Mouse (Mus musculus): ENCODE data around the gene Snrnp200. TPM values are rescaled to one million over a fixed set of nuclear protein-coding genes. Genes with fewer than 3 reads are reported as not detected.

Gene Snrnp200
- polyA plus RNA-seq, 1 experiment from 2014 or later, result 50.5 TPM

- Histone ChIP-seq H3K9me3 (replicated peaks; ENCODE audit: control insufficient read depth, low read length) (no peaks in the 10 kb centered on the region), H3K4me1 (ENCODE audit: control insufficient read depth, insufficient read depth, low read length) (peaks cover 26% of the 10 kb centered on the region), H3K4me3 (ENCODE audit: low read depth, low read length) (no peak overlapping the region), H3K27me3 (ENCODE audit: control insufficient read depth, insufficient read depth, low read length) (no peaks in the 10 kb centered on the region), H3K9ac (ENCODE audit: low read depth, low read length) (no peak overlapping the region), H3K36me3 (ENCODE audit: control insufficient read depth, insufficient read depth, low read length) (peaks cover 4% of the 10 kb centered on the region), H3K4me2 (no peak overlapping the region), H3K27ac (ENCODE audit: low read depth, low read length) (no peak overlapping the region)
- 81% methylated on average over 9 of the region's 9 CpGs for WGBS (ENCODE audit: insufficient replicate concordance)
- no peak for ATAC-seq (replicated peaks; ENCODE audit: insufficient number of reproducible peaks, low FRiP score, low TSS enrichment)
Measured at GRCm38 (mm10) chr2:127250291-127251008, 42.3 kb downstream of the Snrnp200 start.

- Histone ChIP-seq H3K4me3 (ENCODE audit: low read depth, low read length) (no peak overlapping the region), H3K9ac (ENCODE audit: low read depth, low read length) (no peak overlapping the region), H3K36me3 (ENCODE audit: control insufficient read depth, insufficient read depth, low read length) (no peaks in the 10 kb centered on the region), H3K27me3 (ENCODE audit: control insufficient read depth, insufficient read depth, low read length) (no peaks in the 10 kb centered on the region), H3K4me2 (no peak overlapping the region), H3K4me1 (ENCODE audit: control insufficient read depth, insufficient read depth, low read length) (peaks cover 26% of the 10 kb centered on the region), H3K27ac (ENCODE audit: low read depth, low read length) (peak overlapping the region; percentile 41; the same call in 1 of the 2 replicates), H3K9me3 (replicated peaks; ENCODE audit: control insufficient read depth, low read length) (no peaks in the 10 kb centered on the region)
- no peak for ATAC-seq (replicated peaks; ENCODE audit: insufficient number of reproducible peaks, low FRiP score, low TSS enrichment)
- 62% methylated on average over 3 of the region's 3 CpGs for WGBS (ENCODE audit: insufficient replicate concordance)
Measured at GRCm38 (mm10) chr2:127251457-127251856, 43.3 kb downstream of the Snrnp200 start.

- Histone ChIP-seq H3K27me3 (ENCODE audit: control insufficient read depth, insufficient read depth, low read length) (no peaks in the 10 kb centered on the region), H3K4me1 (ENCODE audit: control insufficient read depth, insufficient read depth, low read length) (peaks cover 22% of the 10 kb centered on the region), H3K9ac (ENCODE audit: low read depth, low read length) (no peak overlapping the region), H3K9me3 (replicated peaks; ENCODE audit: control insufficient read depth, low read length) (no peaks in the 10 kb centered on the region), H3K27ac (ENCODE audit: low read depth, low read length) (peak overlapping the region; percentile 41; the same call in 1 of the 2 replicates), H3K4me2 (no peak overlapping the region), H3K36me3 (ENCODE audit: control insufficient read depth, insufficient read depth, low read length) (peaks cover under 1% of the 10 kb centered on the region), H3K4me3 (ENCODE audit: low read depth, low read length) (no peak overlapping the region)
- ATAC-seq (replicated peaks; ENCODE audit: insufficient number of reproducible peaks, low FRiP score, low TSS enrichment), result no peak
- 46% methylated on average over 3 of the region's 3 CpGs for WGBS (ENCODE audit: insufficient replicate concordance)
Measured at GRCm38 (mm10) chr2:127251880-127252527, 43.8 kb downstream of the Snrnp200 start.

GRCm38 (mm10) chr2:127252787-127253186 is 44.6 kb downstream of the Snrnp200 start:
- Histone ChIP-seq H3K27me3 (ENCODE audit: control insufficient read depth, insufficient read depth, low read length) (no peaks in the 10 kb centered on the region), H3K9me3 (replicated peaks; ENCODE audit: control insufficient read depth, low read length) (no peaks in the 10 kb centered on the region), H3K27ac (ENCODE audit: low read depth, low read length) (no peak overlapping the region), H3K36me3 (ENCODE audit: control insufficient read depth, insufficient read depth, low read length) (peaks cover 4% of the 10 kb centered on the region), H3K4me3 (ENCODE audit: low read depth, low read length) (no peak overlapping the region), H3K9ac (ENCODE audit: low read depth, low read length) (no peak overlapping the region), H3K4me2 (no peak overlapping the region), H3K4me1 (ENCODE audit: control insufficient read depth, insufficient read depth, low read length) (peaks cover 22% of the 10 kb centered on the region)
- WGBS (ENCODE audit: insufficient replicate concordance), result 79% methylated on average over 5 of the region's 5 CpGs
- no peak for ATAC-seq (replicated peaks; ENCODE audit: insufficient number of reproducible peaks, low FRiP score, low TSS enrichment)

- Histone ChIP-seq H3K27ac (ENCODE audit: low read depth, low read length) (no peak overlapping the region), H3K9ac (ENCODE audit: low read depth, low read length) (no peak overlapping the region), H3K4me1 (ENCODE audit: control insufficient read depth, insufficient read depth, low read length) (peaks cover 15% of the 10 kb centered on the region), H3K27me3 (ENCODE audit: control insufficient read depth, insufficient read depth, low read length) (no peaks in the 10 kb centered on the region), H3K9me3 (replicated peaks; ENCODE audit: control insufficient read depth, low read length) (no peaks in the 10 kb centered on the region), H3K4me2 (no peak overlapping the region), H3K4me3 (ENCODE audit: low read depth, low read length) (no peak overlapping the region), H3K36me3 (ENCODE audit: control insufficient read depth, insufficient read depth, low read length) (peaks cover 7% of the 10 kb centered on the region)
- ATAC-seq (replicated peaks; ENCODE audit: insufficient number of reproducible peaks, low FRiP score, low TSS enrichment), result no peak
- WGBS (ENCODE audit: insufficient replicate concordance), result 70% methylated on average over 3 of the region's 3 CpGs
Measured at GRCm38 (mm10) chr2:127254604-127255134, 46.5 kb downstream of the Snrnp200 start.

- 78% methylated on average over 6 of the region's 6 CpGs for WGBS (ENCODE audit: insufficient replicate concordance)
- H3K4me3 ChIP-seq (ENCODE audit: low read depth, low read length), result no peak overlapping the region
- H3K4me2 ChIP-seq, result no peak overlapping the region
- peaks cover 7% of the 10 kb centered on the region for H3K36me3 ChIP-seq (ENCODE audit: control insufficient read depth, insufficient read depth, low read length)
- no peaks in the 10 kb centered on the region for H3K9me3 ChIP-seq (replicated peaks; ENCODE audit: control insufficient read depth, low read length)
- no peak for ATAC-seq (replicated peaks; ENCODE audit: insufficient number of reproducible peaks, low FRiP score, low TSS enrichment)
- H3K9ac ChIP-seq (ENCODE audit: low read depth, low read length), result no peak overlapping the region
- H3K27ac ChIP-seq (ENCODE audit: low read depth, low read length), result no peak overlapping the region
- H3K4me1 ChIP-seq (ENCODE audit: control insufficient read depth, insufficient read depth, low read length), result peaks cover 15% of the 10 kb centered on the region
- no peaks in the 10 kb centered on the region for H3K27me3 ChIP-seq (ENCODE audit: control insufficient read depth, insufficient read depth, low read length)
Measured at GRCm38 (mm10) chr2:127255294-127255693, 47.1 kb downstream of the Snrnp200 start.

GRCm38 (mm10) chr2:127259340-127259739 is 51.2 kb downstream of the Snrnp200 start:
- H3K27me3 ChIP-seq (ENCODE audit: control insufficient read depth, insufficient read depth, low read length), result no peaks in the 10 kb centered on the region
- no peak overlapping the region for H3K4me3 ChIP-seq (ENCODE audit: low read depth, low read length)
- no peak overlapping the region for H3K27ac ChIP-seq (ENCODE audit: low read depth, low read length)
- 85% methylated on average over 5 of the region's 5 CpGs for WGBS (ENCODE audit: insufficient replicate concordance)
- ATAC-seq (replicated peaks; ENCODE audit: insufficient number of reproducible peaks, low FRiP score, low TSS enrichment), result no peak
- H3K9ac ChIP-seq (ENCODE audit: low read depth, low read length), result no peak overlapping the region
- no peaks in the 10 kb centered on the region for H3K4me1 ChIP-seq (ENCODE audit: control insufficient read depth, insufficient read depth, low read length)
- H3K9me3 ChIP-seq (replicated peaks; ENCODE audit: control insufficient read depth, low read length), result no peaks in the 10 kb centered on the region
- H3K36me3 ChIP-seq (ENCODE audit: control insufficient read depth, insufficient read depth, low read length), result peaks cover 7% of the 10 kb centered on the region
- no peak overlapping the region for H3K4me2 ChIP-seq

GRCm38 (mm10) chr2:127262480-127262879 is 54.3 kb downstream of the Snrnp200 start:
- no peak overlapping the region for H3K27ac ChIP-seq (ENCODE audit: low read depth, low read length)
- H3K9ac ChIP-seq (ENCODE audit: low read depth, low read length), result no peak overlapping the region
- H3K27me3 ChIP-seq (ENCODE audit: control insufficient read depth, insufficient read depth, low read length), result no peaks in the 10 kb centered on the region
- H3K4me2 ChIP-seq, result no peak overlapping the region
- H3K9me3 ChIP-seq (replicated peaks; ENCODE audit: control insufficient read depth, low read length), result no peaks in the 10 kb centered on the region
- peaks cover 3% of the 10 kb centered on the region; the same call in 1 of the 2 replicates for H3K36me3 ChIP-seq (ENCODE audit: control insufficient read depth, insufficient read depth, low read length)
- no peak overlapping the region for H3K4me3 ChIP-seq (ENCODE audit: low read depth, low read length)
- no peak for ATAC-seq (replicated peaks; ENCODE audit: insufficient number of reproducible peaks, low FRiP score, low TSS enrichment)
- no peaks in the 10 kb centered on the region for H3K4me1 ChIP-seq (ENCODE audit: control insufficient read depth, insufficient read depth, low read length)

All from heart, embryonic 11.5 days (tissue).